Mouse (Mus musculus) intestine, embryonic 14.5 days (tissue): ENCODE data around the gene Samd4. TPM values are rescaled to one million over a fixed set of nuclear protein-coding genes. Genes with fewer than 3 reads are reported as not detected.

Experiments
- ATAC-seq: fragments of 200-750 bp; cut with Nextera tagmentation; replicated peaks from 2 replicates; pipeline ENCODE4 v1.8.0; 2017; ENCODE audit warnings: low read depth, moderate number of reproducible peaks, moderate TSS enrichment, moderate library complexity; ENCODE audit not compliant: low FRiP score, low TSS enrichment
- DNase-seq: peaks from one replicate; pipeline ENCODE4 v3.0.0-alpha.2; 2018; ENCODE audit warnings: low spot score
- H3K27ac ChIP-seq: fragments of 300-500 bp; sonication (generic); 2 replicates; pipeline ENCODE4 v1.5.1; 2014; ENCODE audit warnings: low read depth, mild to moderate bottlenecking, control low read depth
- H3K27me3 ChIP-seq: fragments of 300-500 bp; sonication (generic); replicated peaks from 2 replicates; pipeline ENCODE4 v1.6.1; 2014; ENCODE audit warnings: low read length, control low read depth; ENCODE audit not compliant: control insufficient read depth, insufficient read depth
- H3K36me3 ChIP-seq: fragments of 300-500 bp; sonication (generic); 2 replicates; pipeline ENCODE4 v1.6.1; 2014; ENCODE audit warnings: low read length, control low read depth; ENCODE audit not compliant: control insufficient read depth, insufficient read depth
- H3K4me1 ChIP-seq: fragments of 300-500 bp; sonication (generic); replicated peaks from 2 replicates; pipeline ENCODE4 v1.6.1; 2014; ENCODE audit warnings: low read length, control low read depth, mixed read lengths; ENCODE audit not compliant: control insufficient read depth, insufficient read depth
- H3K4me2 ChIP-seq: fragments of 300-500 bp; sonication (generic); 2 replicates; pipeline ENCODE4 v1.6.1; 2014; ENCODE audit warnings: low read length
- H3K4me3 ChIP-seq: fragments of 300-500 bp; sonication (generic); 2 replicates; pipeline ENCODE4 v1.5.1; 2014; ENCODE audit warnings: low read depth, low read length, control low read depth, mixed read lengths
- H3K9ac ChIP-seq: fragments of 300-500 bp; sonication (generic); 2 replicates; pipeline ENCODE4 v1.6.1; 2014; ENCODE audit warnings: mild to moderate bottlenecking, low read length
- H3K9me3 ChIP-seq: fragments of 300-500 bp; sonication (generic); 2 replicates; pipeline ENCODE4 v1.6.1; 2016; ENCODE audit warnings: low read length, control low read depth; ENCODE audit not compliant: control insufficient read depth
- WGBS: fragments of 180-500 bp; shearing (Covaris S2); extraction: QIAGEN DNeasy Blood & Tissue Kit; methylation state at CpG from one replicate; pipeline ENCODE4 v1.1.7; 2014; 5-methylcytosine and 5-hydroxymethylcytosine counted together
- polyA plus RNA-seq: library from polyadenylated mRNA; unstranded; fragments of >200 nt; fragmentation: Nextera tagmentation; extraction: Ambion mirVana; gene quantifications from 2 replicates; pipeline ENCODE4 v1.2.1, GENCODE M21; 2014

The Samd4 gene
- polyA plus RNA-seq, 1 experiment from 2014 or later: 4.4 TPM

DNA sequence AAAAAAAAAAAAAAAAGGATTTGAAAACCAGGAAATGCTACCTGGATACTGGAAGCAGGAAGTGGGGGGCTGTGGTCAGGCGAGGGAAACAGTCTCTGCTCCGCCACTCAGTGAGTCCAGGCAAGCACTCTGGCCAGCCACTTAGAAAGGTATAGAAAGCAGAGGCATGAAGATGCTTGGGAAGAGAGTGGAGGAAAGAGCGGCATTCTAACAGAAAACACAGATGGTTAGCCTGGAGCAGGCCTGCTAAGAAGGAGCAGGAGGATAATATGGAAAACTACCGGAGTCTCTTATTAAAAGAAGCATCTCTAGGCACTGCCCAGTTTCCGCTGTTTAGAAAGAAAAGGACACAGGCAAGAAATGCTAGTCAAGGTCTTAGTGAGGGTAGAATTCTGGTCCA lies 150.8 kb downstream of the Samd4 start:
- Histone ChIP-seq H3K4me2 (no peak overlapping the region), H3K4me3 (no peak overlapping the region), H3K27me3 (no peaks in the 10 kb centered on the region), H3K9ac (no peak overlapping the region), H3K4me1 (no peaks in the 10 kb centered on the region), H3K9me3 (no peaks in the 10 kb centered on the region), H3K27ac (no peak overlapping the region), H3K36me3 (no peaks in the 10 kb centered on the region)
- WGBS: 84% methylated on average over 5 of the region's 5 CpGs
- no peak for ATAC-seq
- DNase-seq: no peak

DNA sequence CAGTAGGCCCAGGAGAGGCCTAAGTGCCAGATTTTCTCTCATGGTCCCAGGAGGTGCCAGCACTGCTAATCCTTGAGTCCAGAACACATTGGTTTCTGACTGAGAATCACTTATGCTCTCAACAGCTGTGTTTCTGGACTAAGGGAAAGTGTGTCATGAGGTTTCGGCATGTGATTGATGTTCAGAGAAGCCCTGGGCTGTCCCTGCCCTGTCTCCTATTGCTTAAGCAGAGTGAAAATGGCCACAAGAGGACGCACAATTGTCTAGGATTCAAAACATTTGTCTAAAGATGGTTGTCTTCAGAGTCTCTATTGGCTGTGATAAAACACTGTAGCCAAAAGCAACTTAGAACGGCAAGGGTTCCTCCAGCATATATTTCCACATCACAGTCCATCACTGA lies 159.0 kb downstream of the Samd4 start:
- no peak for DNase-seq
- ATAC-seq: no peak
- Histone ChIP-seq H3K27me3 (no peaks in the 10 kb centered on the region), H3K9me3 (no peaks in the 10 kb centered on the region), H3K9ac (no peak overlapping the region), H3K4me1 (no peaks in the 10 kb centered on the region), H3K4me2 (no peak overlapping the region), H3K4me3 (no peak overlapping the region), H3K27ac (no peak overlapping the region), H3K36me3 (no peaks in the 10 kb centered on the region)
- WGBS: 81% methylated on average over 3 of the region's 3 CpGs

DNA sequence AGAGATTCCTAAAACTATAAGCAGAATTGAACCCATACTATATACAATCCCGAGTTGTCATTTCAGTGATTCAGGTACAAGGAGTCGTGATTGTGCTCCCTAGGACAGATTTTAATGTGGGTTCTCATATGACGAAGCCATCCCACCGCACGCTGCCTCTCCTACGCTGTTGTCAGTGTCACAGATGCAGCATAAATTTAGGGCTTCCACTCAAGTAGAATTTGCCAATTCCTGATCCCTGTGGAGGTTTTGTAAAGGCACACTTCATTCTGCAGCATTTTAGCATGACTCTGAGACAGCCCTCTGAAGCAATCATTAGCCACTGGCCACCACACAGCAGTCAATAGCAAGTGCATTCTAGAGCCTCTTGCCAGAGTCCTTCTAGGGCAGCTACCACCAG lies 166.4 kb downstream of the Samd4 start:
- 94% methylated on average over 6 of the region's 6 CpGs for WGBS
- DNase-seq (no peak), ATAC-seq (no peak)
- H3K4me3 ChIP-seq: no peak overlapping the region
- no peak overlapping the region for H3K9ac ChIP-seq
- H3K9me3 ChIP-seq: no peaks in the 10 kb centered on the region
- H3K4me2 ChIP-seq: no peak overlapping the region
- no peaks in the 10 kb centered on the region for H3K4me1 ChIP-seq
- no peak overlapping the region for H3K27ac ChIP-seq
- no peaks in the 10 kb centered on the region for H3K27me3 ChIP-seq
- H3K36me3 ChIP-seq: no peaks in the 10 kb centered on the region

DNA sequence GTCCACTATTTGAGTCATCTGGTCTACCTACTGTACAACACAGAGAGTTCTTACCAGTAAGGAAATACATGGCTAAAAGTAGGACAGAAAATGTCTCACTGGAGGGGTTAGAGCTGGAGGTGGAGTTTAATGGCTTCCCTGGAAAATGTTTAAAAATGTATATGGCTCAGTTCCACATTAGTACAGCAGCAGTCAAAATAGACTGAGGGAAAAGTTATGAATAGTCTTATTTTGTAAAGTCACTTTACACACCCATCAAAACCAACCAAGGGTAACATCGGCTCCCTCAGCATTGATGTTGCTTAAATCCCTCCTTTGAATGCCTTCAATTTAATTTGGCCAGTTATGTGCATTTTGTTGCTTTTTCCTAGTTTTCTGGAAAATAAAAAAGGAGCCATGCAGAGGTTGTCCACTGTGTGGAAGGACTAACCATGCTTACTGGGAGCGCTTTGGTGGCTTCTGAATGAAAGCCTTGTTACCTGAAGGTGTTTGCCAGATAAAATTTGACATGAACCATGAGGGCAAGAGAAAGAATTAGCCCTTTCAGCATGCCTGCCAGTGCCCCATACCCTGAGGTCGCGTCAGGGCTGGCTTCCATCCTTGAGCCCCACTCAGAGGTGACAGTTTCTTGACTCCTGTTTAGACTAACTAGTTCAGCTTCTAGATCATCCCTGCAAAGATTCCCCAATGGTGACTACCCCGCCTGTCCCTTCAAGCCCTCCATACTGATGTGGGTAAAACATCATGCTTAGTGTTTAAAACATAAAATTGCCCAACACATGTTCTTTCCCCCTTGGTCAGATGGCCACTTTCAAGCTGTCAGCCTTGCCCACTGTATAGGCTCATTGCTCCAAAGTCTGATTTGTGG lies 169.3 kb downstream of the Samd4 start:
- ATAC-seq (no peak), DNase-seq (no peak)
- Histone ChIP-seq H3K9me3 (no peaks in the 10 kb centered on the region), H3K4me1 (no peaks in the 10 kb centered on the region), H3K27ac (no peak overlapping the region), H3K4me3 (no peak overlapping the region), H3K9ac (no peak overlapping the region), H3K4me2 (no peak overlapping the region), H3K36me3 (no peaks in the 10 kb centered on the region), H3K27me3 (no peaks in the 10 kb centered on the region)
- WGBS: 83% methylated on average over 5 of the region's 5 CpGs

DNA sequence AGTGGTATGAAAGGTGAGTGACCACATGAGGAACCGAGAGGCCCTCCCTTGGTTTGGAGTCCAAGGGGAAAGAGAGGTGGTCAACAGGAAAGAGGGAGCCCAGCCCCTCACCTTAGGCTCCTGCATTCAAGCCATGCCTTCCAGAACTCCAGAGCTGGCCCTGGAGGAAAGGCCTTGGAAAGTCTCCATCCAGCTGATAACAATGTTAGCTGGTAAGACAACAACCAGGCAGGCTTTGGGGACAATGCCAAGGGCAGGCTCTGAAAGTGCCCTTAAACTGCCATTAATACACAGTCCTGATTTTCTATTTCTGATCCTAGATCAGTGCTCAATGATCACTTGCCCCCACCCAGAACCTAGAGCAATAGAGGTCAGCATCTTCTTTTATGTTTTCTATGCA lies 170.4 kb downstream of the Samd4 start:
- ATAC-seq (no peak), DNase-seq (no peak)
- Histone ChIP-seq H3K4me3 (no peak overlapping the region), H3K4me2 (no peak overlapping the region), H3K27me3 (no peaks in the 10 kb centered on the region), H3K27ac (no peak overlapping the region), H3K36me3 (no peaks in the 10 kb centered on the region), H3K9ac (no peak overlapping the region), H3K9me3 (no peaks in the 10 kb centered on the region), H3K4me1 (no peaks in the 10 kb centered on the region)
- WGBS: 94% methylated on average over 1 of the region's 1 CpGs

DNA sequence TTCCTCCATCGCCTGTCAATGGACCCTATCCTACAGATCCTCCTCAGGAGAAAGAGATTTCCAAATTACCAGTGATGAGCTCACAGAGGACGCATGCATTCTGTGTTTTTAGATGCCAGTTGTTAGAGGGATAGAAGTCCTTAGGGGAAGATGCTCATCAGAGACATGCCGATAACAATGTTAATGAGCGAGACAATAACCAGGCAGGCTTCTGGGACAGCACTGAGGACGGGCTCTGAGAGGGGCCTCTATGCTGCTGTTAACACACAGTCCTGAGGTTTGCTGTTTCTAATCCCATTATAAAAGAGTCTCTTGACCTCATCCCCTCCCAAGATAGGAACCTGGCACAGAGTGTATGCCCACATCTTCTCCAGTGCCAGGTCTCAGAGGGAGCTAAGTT lies 171.2 kb downstream of the Samd4 start:
- no peaks in the 10 kb centered on the region for H3K4me1 ChIP-seq
- ATAC-seq: no peak
- H3K36me3 ChIP-seq: no peaks in the 10 kb centered on the region
- no peak overlapping the region for H3K27ac ChIP-seq
- WGBS: 85% methylated on average over 5 of the region's 5 CpGs
- no peak overlapping the region for H3K4me3 ChIP-seq
- no peak overlapping the region for H3K4me2 ChIP-seq
- H3K9ac ChIP-seq: no peak overlapping the region
- no peaks in the 10 kb centered on the region for H3K27me3 ChIP-seq
- no peak for DNase-seq
- no peaks in the 10 kb centered on the region for H3K9me3 ChIP-seq

DNA sequence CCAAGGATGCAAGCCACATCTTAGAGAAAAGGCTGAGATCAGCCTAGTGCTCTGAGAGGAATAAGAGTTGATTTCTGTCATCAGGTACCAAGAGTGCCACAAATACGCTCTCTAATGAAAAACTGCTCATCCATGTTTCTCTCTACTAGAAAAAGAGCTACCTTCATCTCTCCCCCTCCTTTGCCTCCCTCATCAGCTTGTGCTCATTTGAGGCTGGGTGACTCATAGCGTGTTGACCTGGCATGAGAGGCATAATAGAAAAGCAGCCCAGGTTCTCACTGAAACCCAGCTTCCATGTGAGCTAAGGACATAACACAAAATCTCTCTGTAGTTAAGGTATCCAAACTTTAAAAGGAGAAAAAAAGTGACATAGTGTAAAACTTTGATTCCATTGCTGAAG lies 176.3 kb downstream of the Samd4 start:
- 94% methylated on average over 2 of the region's 2 CpGs for WGBS
- H3K4me2 ChIP-seq: no peak overlapping the region
- H3K9ac ChIP-seq: no peak overlapping the region
- H3K4me3 ChIP-seq: no peak overlapping the region
- H3K27me3 ChIP-seq: no peaks in the 10 kb centered on the region
- H3K9me3 ChIP-seq: no peaks in the 10 kb centered on the region
- no peaks in the 10 kb centered on the region for H3K4me1 ChIP-seq
- DNase-seq (no peak), ATAC-seq (no peak)
- H3K36me3 ChIP-seq: no peaks in the 10 kb centered on the region
- no peak overlapping the region for H3K27ac ChIP-seq

DNA sequence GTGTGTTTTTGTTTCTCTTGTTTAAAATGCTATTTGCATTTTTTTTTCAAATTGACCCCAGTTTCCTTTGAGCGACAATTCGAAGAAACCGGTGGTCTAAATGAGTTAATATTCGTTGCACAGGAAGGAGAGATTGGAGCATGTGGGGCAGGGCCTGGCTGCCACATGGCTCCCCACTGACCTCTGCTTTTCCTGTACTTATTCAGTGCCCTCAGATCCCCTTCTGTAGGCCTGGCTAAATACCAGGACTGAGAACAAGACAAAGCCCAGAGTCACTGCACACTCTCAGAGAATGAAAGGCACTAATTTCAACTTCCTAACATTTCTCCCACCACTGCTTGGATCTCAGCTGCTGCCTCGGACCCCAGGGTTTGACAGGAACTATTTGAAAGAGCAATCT lies 182.4 kb downstream of the Samd4 start:
- ATAC-seq (no peak), DNase-seq (no peak)
- Histone ChIP-seq H3K27ac (no peak overlapping the region), H3K4me1 (peaks cover 5% of the 10 kb centered on the region; the same call in 1 of the 2 replicates), H3K4me3 (no peak overlapping the region), H3K36me3 (0 out of 2 replicates have a peak, but pooled peaks cover 3% of the 10 kb centered on the region), H3K4me2 (no peak overlapping the region), H3K9ac (no peak overlapping the region), H3K9me3 (no peaks in the 10 kb centered on the region), H3K27me3 (no peaks in the 10 kb centered on the region)
- 51% methylated on average over 5 of the region's 5 CpGs for WGBS

DNA sequence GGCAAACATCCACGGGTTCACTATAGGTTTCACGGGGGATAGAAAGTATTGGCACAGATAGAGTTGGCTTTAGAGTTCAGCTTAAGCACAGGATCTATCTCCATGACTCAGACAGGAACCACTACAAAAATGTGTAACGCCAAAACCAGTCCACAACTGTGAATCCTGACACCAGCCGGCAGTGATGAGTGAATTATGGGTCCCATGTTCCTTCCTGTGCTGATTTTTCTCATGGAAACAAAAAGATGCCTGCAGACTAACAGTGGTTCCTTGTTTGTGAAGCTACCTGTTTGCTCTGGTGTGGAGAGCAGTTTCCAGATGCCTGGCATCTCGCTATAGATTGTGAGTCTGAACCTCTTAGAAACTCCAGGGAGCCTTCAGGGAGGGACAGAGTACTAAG lies 184.2 kb downstream of the Samd4 start:
- Histone ChIP-seq H3K4me2 (no peak overlapping the region), H3K27ac (no peak overlapping the region), H3K9me3 (no peaks in the 10 kb centered on the region), H3K36me3 (0 out of 2 replicates have a peak, but pooled peaks cover 3% of the 10 kb centered on the region), H3K4me3 (no peak overlapping the region), H3K4me1 (peaks cover 5% of the 10 kb centered on the region; the same call in 1 of the 2 replicates), H3K9ac (no peak overlapping the region), H3K27me3 (no peaks in the 10 kb centered on the region)
- no peak for ATAC-seq
- WGBS: 80% methylated on average over 5 of the region's 5 CpGs
- DNase-seq: no peak
